Mouse (Mus musculus): Measurements from ENCODE around the gene Rab3c. TPM values are rescaled to one million over a fixed set of nuclear protein-coding genes. Genes with fewer than 3 reads are reported as not detected.

The Rab3c gene
- polyA plus RNA-seq, 1 experiment from 2014 or later, result 0.05 TPM

DNA sequence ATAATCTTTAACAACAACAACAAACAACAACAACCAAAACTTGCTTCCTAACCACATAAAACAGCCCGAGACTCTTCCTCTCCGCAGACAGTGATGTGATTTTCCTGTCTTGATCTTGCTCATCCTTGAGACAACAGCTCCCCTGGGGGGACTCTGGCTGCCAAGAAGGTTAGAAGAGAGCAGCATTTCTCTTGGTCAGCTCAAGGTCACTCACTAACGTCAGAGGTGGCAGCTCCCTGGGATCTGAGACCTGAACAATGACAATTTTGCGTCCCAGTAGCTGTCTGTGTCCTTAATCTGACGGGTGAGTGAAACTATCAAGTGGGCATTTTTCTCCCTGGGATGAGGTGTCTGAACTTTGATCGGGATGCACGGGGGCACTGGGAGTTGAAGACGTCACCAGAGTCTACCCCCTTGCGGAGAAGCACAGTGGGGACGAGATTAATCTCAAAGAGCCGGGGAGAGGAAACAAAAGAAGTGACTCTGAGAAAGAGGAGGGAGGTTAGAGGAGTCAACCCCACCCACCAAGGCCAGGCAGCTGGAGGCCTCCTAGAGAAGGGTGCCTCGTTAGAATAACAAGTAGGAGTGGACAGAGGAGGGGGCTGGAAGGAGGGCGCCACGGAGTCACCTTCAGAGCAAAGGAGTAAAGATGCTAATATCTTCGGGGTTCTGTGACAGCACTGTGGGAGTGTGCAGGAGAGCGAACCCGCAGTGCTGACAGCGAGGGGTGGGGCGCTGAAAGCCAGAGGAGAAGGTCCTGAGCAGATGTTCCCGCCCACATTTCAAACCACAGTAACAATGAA lies 261.7 kb downstream of the Rab3c start:
- Histone ChIP-seq H3K27me3 (peaks cover 31% of the 10 kb centered on the region; the same call in 1 of the 2 replicates), H3K4me3 (replicated peaks) (no peak overlapping the region), H3K27ac (replicated peaks) (no peak overlapping the region), H3K4me2 (peak overlapping the region; percentile 57), H3K9ac (no peak overlapping the region), H3K36me3 (replicated peaks) (no peaks in the 10 kb centered on the region), H3K4me1 (replicated peaks) (peaks cover 10% of the 10 kb centered on the region; the same call in 1 of the 2 replicates), H3K9me3 (replicated peaks) (no peaks in the 10 kb centered on the region)
- WGBS (ENCODE audit: insufficient replicate concordance), result 3% methylated on average over 20 of the region's 20 CpGs
- ATAC-seq (ENCODE audit: insufficient read depth), result no peak

DNA sequence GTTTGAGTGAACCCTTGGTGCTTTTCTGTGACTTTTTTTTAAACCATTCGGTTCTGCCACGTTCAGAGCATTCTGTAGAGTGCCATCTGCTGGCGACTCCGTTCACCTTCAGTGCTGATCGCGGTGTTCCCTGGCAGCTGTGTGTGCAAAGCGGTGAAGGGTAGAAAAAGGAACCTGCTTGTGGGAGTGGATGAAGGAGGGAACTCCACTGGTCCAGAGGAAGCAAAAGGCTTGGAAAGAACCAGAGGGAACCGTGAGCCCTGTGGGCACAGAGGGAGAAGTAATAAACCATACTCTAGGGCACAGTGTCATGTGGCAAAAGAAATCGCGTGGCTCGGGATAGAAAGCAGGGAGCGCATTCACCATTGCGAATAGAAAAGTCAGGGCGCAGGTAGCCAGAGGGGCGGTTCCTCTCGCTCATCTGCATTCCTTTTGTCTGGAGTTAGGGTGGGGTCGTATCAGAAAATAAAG lies 262.3 kb downstream of the Rab3c start:
- no peaks in the 10 kb centered on the region for H3K36me3 ChIP-seq (replicated peaks)
- H3K4me2 ChIP-seq, result peak overlapping the region; percentile 57
- no peaks in the 10 kb centered on the region for H3K9me3 ChIP-seq (replicated peaks)
- H3K4me3 ChIP-seq (replicated peaks), result peak overlapping the region; percentile 25
- under 1% methylated on average over 17 of the region's 17 CpGs for WGBS (ENCODE audit: insufficient replicate concordance)
- ATAC-seq (ENCODE audit: insufficient read depth), result no peak
- H3K9ac ChIP-seq, result no peak overlapping the region
- H3K27ac ChIP-seq (replicated peaks), result no peak overlapping the region
- H3K4me1 ChIP-seq (replicated peaks), result peaks cover 10% of the 10 kb centered on the region; the same call in 1 of the 2 replicates
- peaks cover 31% of the 10 kb centered on the region; the same call in 1 of the 2 replicates for H3K27me3 ChIP-seq

DNA sequence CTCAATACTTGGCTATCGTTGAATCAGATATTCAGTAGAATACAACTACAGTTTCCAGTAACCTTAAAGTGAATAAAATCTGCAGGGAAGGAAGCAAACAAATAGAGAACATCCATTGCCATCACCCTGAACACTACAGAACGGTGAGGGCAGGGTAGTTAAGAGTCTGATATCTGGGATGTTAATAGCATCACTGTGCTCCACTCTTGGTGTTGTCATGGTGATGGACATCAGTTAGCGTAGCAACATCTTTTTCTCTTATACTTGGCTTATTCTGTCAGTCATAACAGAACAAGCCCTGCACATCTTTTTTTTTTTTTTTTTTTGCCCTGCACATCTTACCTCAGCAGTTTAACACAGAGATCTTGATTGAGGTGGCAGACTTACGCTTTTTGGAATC lies 268.8 kb downstream of the Rab3c start:
- ATAC-seq (ENCODE audit: insufficient read depth), result no peak
- no peak overlapping the region for H3K4me3 ChIP-seq (replicated peaks)
- WGBS (ENCODE audit: insufficient replicate concordance), result 77% methylated on average over 4 of the region's 4 CpGs
- no peak overlapping the region for H3K9ac ChIP-seq
- no peaks in the 10 kb centered on the region for H3K9me3 ChIP-seq (replicated peaks)
- H3K27me3 ChIP-seq, result peaks cover 9% of the 10 kb centered on the region; the same call in 1 of the 2 replicates
- no peaks in the 10 kb centered on the region for H3K4me1 ChIP-seq (replicated peaks)
- H3K36me3 ChIP-seq (replicated peaks), result no peaks in the 10 kb centered on the region
- H3K4me2 ChIP-seq, result no peak overlapping the region
- no peak overlapping the region for H3K27ac ChIP-seq (replicated peaks)

DNA sequence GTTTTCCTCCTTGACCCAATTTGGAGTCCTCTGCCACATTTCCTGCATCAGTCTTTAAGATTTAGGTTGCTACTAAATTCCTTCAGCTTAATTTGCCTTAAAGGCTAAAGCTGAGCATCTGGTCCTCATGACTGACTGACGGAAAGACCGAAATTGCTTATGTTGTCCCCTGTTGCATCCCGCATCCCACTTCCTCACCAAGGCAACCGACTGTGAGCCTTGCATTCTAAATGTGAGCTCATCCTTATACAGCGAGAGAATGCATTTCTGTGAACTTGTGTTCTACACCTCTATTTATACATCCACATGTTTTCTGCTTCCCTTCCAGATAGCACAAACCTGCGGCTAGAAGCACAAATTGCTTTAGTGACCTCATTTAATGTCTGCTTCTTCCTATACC lies 269.9 kb downstream of the Rab3c start:
- no peak for ATAC-seq (ENCODE audit: insufficient read depth)
- Histone ChIP-seq H3K4me2 (no peak overlapping the region), H3K27me3 (peaks cover 6% of the 10 kb centered on the region), H3K9me3 (replicated peaks) (no peaks in the 10 kb centered on the region), H3K9ac (no peak overlapping the region), H3K4me3 (replicated peaks) (no peak overlapping the region), H3K36me3 (replicated peaks) (no peaks in the 10 kb centered on the region), H3K4me1 (replicated peaks) (no peaks in the 10 kb centered on the region), H3K27ac (replicated peaks) (no peak overlapping the region)
- WGBS (ENCODE audit: insufficient replicate concordance), result 74% methylated on average over 6 of the region's 6 CpGs

DNA sequence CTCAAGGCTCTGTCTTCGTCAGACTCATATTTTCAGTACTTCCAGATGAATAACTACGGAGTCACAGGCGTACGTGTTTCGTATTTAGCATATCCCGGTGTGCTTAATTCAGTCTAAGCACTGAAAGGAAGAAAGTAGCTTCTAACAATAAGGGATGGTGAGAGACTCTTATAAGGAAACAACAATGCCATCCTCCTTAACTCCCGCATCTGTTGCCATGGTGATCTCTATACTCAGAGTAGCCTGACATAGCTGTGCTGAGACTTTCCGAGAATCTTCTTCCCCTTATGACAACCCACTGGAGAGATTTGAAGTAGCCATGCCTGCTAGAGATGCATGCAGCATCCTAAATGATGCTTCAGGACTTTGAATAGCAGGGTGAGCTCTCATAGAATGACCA lies 272.3 kb downstream of the Rab3c start:
- Histone ChIP-seq H3K4me1 (replicated peaks) (no peaks in the 10 kb centered on the region), H3K9me3 (replicated peaks) (no peaks in the 10 kb centered on the region), H3K27ac (replicated peaks) (no peak overlapping the region), H3K36me3 (replicated peaks) (no peaks in the 10 kb centered on the region), H3K27me3 (peaks cover 13% of the 10 kb centered on the region), H3K4me3 (replicated peaks) (no peak overlapping the region), H3K9ac (no peak overlapping the region), H3K4me2 (no peak overlapping the region)
- WGBS (ENCODE audit: insufficient replicate concordance), result 64% methylated on average over 8 of the region's 8 CpGs
- ATAC-seq (ENCODE audit: insufficient read depth), result no peak

DNA sequence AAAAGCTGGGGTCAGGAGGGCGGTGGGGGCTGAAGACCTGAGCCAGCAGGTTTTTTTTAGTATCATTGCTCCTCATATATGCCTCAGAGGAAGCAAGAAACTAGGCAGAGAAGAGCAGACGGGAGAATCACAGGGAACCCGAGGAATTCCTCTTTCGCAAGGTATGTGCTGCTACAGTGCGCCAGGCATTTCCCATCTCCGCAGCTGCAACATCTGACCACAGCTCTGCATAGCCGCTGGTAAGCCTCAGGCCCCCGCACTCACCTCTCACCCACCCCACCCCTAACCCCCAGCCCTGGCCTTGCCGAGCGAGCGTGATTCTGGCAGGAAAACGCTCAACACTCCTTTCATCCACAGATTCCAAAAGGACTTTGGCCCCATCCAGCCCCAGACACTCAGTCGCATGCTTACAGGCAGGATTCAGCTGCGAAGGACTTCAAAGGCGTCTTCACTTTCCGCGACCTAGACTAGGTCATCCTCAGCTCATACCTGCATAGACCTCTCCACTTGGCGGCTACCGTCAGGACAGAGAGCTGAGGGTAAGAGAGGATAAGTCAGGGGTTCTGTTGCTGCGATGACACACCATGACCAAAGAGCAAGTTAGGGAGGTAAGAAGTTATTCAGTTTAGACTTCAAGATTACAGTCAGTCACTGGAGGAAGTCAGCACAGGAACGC lies 274.6 kb downstream of the Rab3c start:
- H3K9me3 ChIP-seq (replicated peaks), result no peaks in the 10 kb centered on the region
- no peak for ATAC-seq (ENCODE audit: insufficient read depth)
- no peak overlapping the region for H3K4me3 ChIP-seq (replicated peaks)
- no peak overlapping the region for H3K27ac ChIP-seq (replicated peaks)
- H3K4me1 ChIP-seq (replicated peaks), result no peaks in the 10 kb centered on the region
- no peak overlapping the region for H3K4me2 ChIP-seq
- H3K36me3 ChIP-seq (replicated peaks), result no peaks in the 10 kb centered on the region
- WGBS (ENCODE audit: insufficient replicate concordance), result 29% methylated on average over 21 of the region's 21 CpGs
- peaks cover 13% of the 10 kb centered on the region for H3K27me3 ChIP-seq
- no peak overlapping the region for H3K9ac ChIP-seq

Other genes starting within 250 kb of the Rab3c start
- 3.0 and 3.3 TPM in 2 replicates for gene Gapt, start 76.2 kb upstream of the Rab3c start, polyA plus RNA-seq (2015; fragmentation: Nextera tagmentation; extraction: Ambion mirVana)
- gene Plk2, start 114.0 kb upstream of the Rab3c start, polyA plus RNA-seq (2015; fragmentation: Nextera tagmentation; extraction: Ambion mirVana), result 8.2 and 9.4 TPM in 2 replicates